Mouse (Mus musculus) C2C12 (cell line): ENCODE data around the gene Saysd1.

ENCODE experiments used
- CTCF ChIP-seq: IDR thresholded peaks from one replicate; pipeline ENCODE4 v1.5.1; 2011; ENCODE audit not compliant: control insufficient read depth, insufficient read depth, insufficient read length
- MYOD1 ChIP-seq: IDR thresholded peaks from one replicate; pipeline ENCODE4 v1.6.1; 2011; ENCODE audit warnings: low read depth; ENCODE audit not compliant: control insufficient read depth, insufficient read length
- USF1 ChIP-seq: IDR thresholded peaks from one replicate; pipeline ENCODE4 v1.6.1; 2011; ENCODE audit warnings: low read depth, mild to moderate bottlenecking, control low read depth, moderate library complexity

GRCm38 (mm10) chr14:20048481-20048835 is 89.9 kb downstream of the Saysd1 start:
- TF ChIP-seq CTCF, result no peak
- TF ChIP-seq MYOD1, result no peak
- no peak for TF ChIP-seq USF1
